Mouse (Mus musculus) bone marrow, adult 2 months (tissue): ENCODE data around the gene Zkscan14.

Source experiments
- CTCF ChIP-seq: fragments of 200-500 bp; IDR thresholded peaks from 2 replicates; pipeline ENCODE4 v1.5.1; 2011; ENCODE audit warnings: low read length, control low read depth; ENCODE audit not compliant: control insufficient read depth, insufficient read depth
- POLR2A ChIP-seq: fragments of 200-500 bp; IDR thresholded peaks from 2 replicates; pipeline ENCODE4 v1.6.1; 2011; ENCODE audit warnings: low read depth, mild to moderate bottlenecking, control low read depth, low read length, borderline replicate concordance; ENCODE audit not compliant: control insufficient read depth

- no peak for TF ChIP-seq CTCF
- TF ChIP-seq POLR2A, result no peak
Observed at GRCm38 (mm10) chr5:145161361-145161760, 40.3 kb downstream of the Zkscan14 start.
